Mouse (Mus musculus) heart, adult 8-10 months (tissue): ENCODE results near the gene Vgll4. TPM values are rescaled to one million over a fixed set of nuclear protein-coding genes. Genes with fewer than 3 reads are reported as not detected.

ENCODE experiments used
- DNase-seq: peaks from one replicate; pipeline ENCODE4 v3.0.0; 2022; ENCODE audit warnings: low spot score
- total RNA-seq, 4 experiments: library from RNA; stranded (reverse); gene quantifications; 2 replicates each; pipeline ENCODE4 v1.2.4; 2022

Gene Vgll4
- total RNA-seq, 4 experiments from 2014 or later: 19.9 to 23.5 (median 21.4) TPM

- no peak for DNase-seq
These were observed 4.5 kb upstream of the Vgll4 start for GRCm38 (mm10) chr6:114974331-114974730.

GRCm38 (mm10) chr6:114972988-114973387, 3.2 kb upstream of the Vgll4 start:
- no peak for DNase-seq

GRCm38 (mm10) chr6:114970895-114971294, 1.1 kb upstream of the Vgll4 start:
- DNase-seq: no peak

GRCm38 (mm10) chr6:114970386-114970785, 592 bp upstream of the Vgll4 start:
- no peak for DNase-seq

GRCm38 (mm10) chr6:114968361-114969212, 1.2 kb downstream of the Vgll4 start:
- peak; percentile 38 for DNase-seq

GRCm38 (mm10) chr6:114967623-114968022, 2.2 kb downstream of the Vgll4 start:
- DNase-seq: no peak

GRCm38 (mm10) chr6:114966396-114967154, 3.2 kb downstream of the Vgll4 start:
- DNase-seq: no peak

- no peak for DNase-seq
These were observed 4.0 kb downstream of the Vgll4 start for GRCm38 (mm10) chr6:114965802-114966201.

- no peak for DNase-seq
These were observed 4.4 kb downstream of the Vgll4 start for GRCm38 (mm10) chr6:114965396-114965795.

GRCm38 (mm10) chr6:114964235-114964634, 5.6 kb downstream of the Vgll4 start:
- DNase-seq: no peak

- DNase-seq: no peak
These were observed 6.2 kb downstream of the Vgll4 start for GRCm38 (mm10) chr6:114963636-114964035.

- DNase-seq: no peak
These were observed 8.3 kb downstream of the Vgll4 start for GRCm38 (mm10) chr6:114961276-114962068.

- no peak for DNase-seq
These were observed 10.8 kb downstream of the Vgll4 start for GRCm38 (mm10) chr6:114959012-114959398.

GRCm38 (mm10) chr6:114958249-114959011, 11.4 kb downstream of the Vgll4 start:
- DNase-seq: no peak

GRCm38 (mm10) chr6:114957756-114958155, 12.0 kb downstream of the Vgll4 start:
- DNase-seq: no peak

GRCm38 (mm10) chr6:114954496-114954895, 15.3 kb downstream of the Vgll4 start:
- no peak for DNase-seq

- DNase-seq: no peak
These were observed 16.2 kb downstream of the Vgll4 start for GRCm38 (mm10) chr6:114953601-114954000.

GRCm38 (mm10) chr6:114952356-114952755, 17.4 kb downstream of the Vgll4 start:
- DNase-seq: no peak

- DNase-seq: no peak
These were observed 25.0 kb downstream of the Vgll4 start for GRCm38 (mm10) chr6:114944456-114945438.
